Mouse (Mus musculus) kidney, adult 2 months (tissue): Measurements from ENCODE around the gene Stap2. TPM values are rescaled to one million over a fixed set of nuclear protein-coding genes. Genes with fewer than 3 reads are reported as not detected.

Experiments used
- DNase-seq: peaks from one replicate; pipeline ENCODE4 v3.0.0; 2021
- H3K27ac ChIP-seq: fragments of 200-500 bp; 2 replicates; pipeline ENCODE4 v1.5.1; 2012; ENCODE audit warnings: low read depth, low read length, control low read depth, inconsistent platforms; ENCODE audit not compliant: insufficient read depth
- H3K27me3 ChIP-seq: fragments of 200-500 bp; replicated peaks from 2 replicates; pipeline ENCODE4 v1.6.1; 2012; ENCODE audit warnings: mild to moderate bottlenecking, moderate library complexity, low read length, inconsistent platforms; ENCODE audit not compliant: control insufficient read depth, insufficient read depth
- H3K36me3 ChIP-seq: fragments of 200-500 bp; 2 replicates; pipeline ENCODE4 v1.6.1; 2012; ENCODE audit warnings: mild to moderate bottlenecking, moderate library complexity, low read length, inconsistent platforms; ENCODE audit not compliant: control insufficient read depth, insufficient read depth
- H3K4me1 ChIP-seq: fragments of 200-500 bp; 2 replicates; pipeline ENCODE4 v1.6.1; 2011; ENCODE audit warnings: low read length; ENCODE audit not compliant: control insufficient read depth, insufficient read depth
- H3K4me3 ChIP-seq: fragments of 200-500 bp; 2 replicates; pipeline ENCODE4 v1.5.1; 2011; ENCODE audit warnings: mild to moderate bottlenecking, low read depth, low read length, control low read depth; ENCODE audit not compliant: insufficient read depth
- CTCF ChIP-seq: fragments of 200-500 bp; conservative IDR thresholded peaks from 2 replicates; pipeline ENCODE4 v1.5.1; 2011; ENCODE audit warnings: low read depth, mild to moderate bottlenecking, control low read depth, low read length, moderate library complexity, mixed read lengths; ENCODE audit not compliant: insufficient read depth, insufficient read length
- POLR2A ChIP-seq: fragments of 200-500 bp; IDR thresholded peaks from one replicate; pipeline ENCODE4 v1.6.1; 2011; ENCODE audit warnings: low read depth, low read length, control low read depth
- WGBS: fragments of 180-500 bp; shearing (Covaris S2); methylation state at CpG from one replicate; pipeline ENCODE4 v1.1.7; 2018; 5-methylcytosine and 5-hydroxymethylcytosine counted together
- polyA plus RNA-seq: library from polyadenylated mRNA; depleted of rRNA; stranded (reverse); fragments of >200 nt; gene quantifications from 2 replicates; pipeline ENCODE4 v1.2.3, GENCODE M21; 2012

Gene Stap2
- polyA plus RNA-seq, 1 experiment = 20.1 TPM

DNA sequence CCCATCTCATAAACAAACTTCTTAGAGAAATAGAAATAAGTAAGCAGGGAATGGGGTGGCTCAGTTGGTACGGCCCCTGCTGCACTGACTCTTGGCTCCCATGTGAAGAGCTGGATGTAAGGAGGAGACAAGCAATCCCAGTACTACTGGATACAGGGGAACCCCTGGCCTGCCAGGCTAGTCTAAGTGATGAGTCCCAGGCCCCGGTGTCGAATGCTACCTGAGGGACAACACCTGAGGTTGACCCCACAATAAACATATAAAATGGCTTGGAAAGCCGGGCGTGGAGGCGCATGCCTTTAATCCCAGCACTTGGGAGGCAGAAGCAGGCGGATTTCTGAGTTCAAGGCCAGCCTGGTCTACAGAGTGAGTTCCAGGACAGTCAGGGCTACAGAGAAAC, 26.0 kb upstream of the Stap2 start:
- no peak for DNase-seq
- Histone ChIP-seq H3K27me3 (no peaks in the 10 kb centered on the region), H3K27ac (no peak overlapping the region), H3K4me3 (no peak overlapping the region), H3K4me1 (peaks cover 50% of the 10 kb centered on the region), H3K36me3 (no peaks in the 10 kb centered on the region)
- WGBS = 84% methylated on average over 7 of the region's 7 CpGs
- TF ChIP-seq CTCF (no peak), POLR2A (no peak)

DNA sequence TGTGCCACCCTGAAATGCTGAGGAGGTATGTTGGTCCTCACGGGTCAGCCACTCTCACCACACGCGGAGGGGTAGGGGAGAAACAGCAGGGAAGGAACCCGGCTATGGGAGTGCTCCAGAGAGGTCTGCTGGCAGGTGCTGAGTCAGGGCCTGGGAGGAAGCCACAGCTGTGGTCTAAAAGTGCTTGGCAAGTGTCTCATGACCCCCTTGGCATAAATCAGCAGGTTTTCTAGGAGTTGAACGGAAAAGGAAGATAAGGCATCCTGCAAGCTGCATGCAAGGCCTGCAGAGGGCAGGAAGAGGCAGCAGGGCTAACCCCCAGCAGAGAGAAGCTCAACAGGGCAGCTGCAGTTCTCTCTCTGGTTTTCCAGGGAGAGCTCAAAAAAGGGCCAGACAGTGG, 25.5 kb upstream of the Stap2 start:
- TF ChIP-seq CTCF = peak; percentile 29
- no peak for TF ChIP-seq POLR2A
- 15% methylated on average over 5 of the region's 5 CpGs for WGBS
- Histone ChIP-seq H3K27me3 (no peaks in the 10 kb centered on the region), H3K4me3 (no peak overlapping the region), H3K36me3 (no peaks in the 10 kb centered on the region), H3K27ac (peak overlapping the region; percentile 3; the same call in 1 of the 2 replicates), H3K4me1 (peaks cover 54% of the 10 kb centered on the region)
- DNase-seq = peak; percentile 81

DNA sequence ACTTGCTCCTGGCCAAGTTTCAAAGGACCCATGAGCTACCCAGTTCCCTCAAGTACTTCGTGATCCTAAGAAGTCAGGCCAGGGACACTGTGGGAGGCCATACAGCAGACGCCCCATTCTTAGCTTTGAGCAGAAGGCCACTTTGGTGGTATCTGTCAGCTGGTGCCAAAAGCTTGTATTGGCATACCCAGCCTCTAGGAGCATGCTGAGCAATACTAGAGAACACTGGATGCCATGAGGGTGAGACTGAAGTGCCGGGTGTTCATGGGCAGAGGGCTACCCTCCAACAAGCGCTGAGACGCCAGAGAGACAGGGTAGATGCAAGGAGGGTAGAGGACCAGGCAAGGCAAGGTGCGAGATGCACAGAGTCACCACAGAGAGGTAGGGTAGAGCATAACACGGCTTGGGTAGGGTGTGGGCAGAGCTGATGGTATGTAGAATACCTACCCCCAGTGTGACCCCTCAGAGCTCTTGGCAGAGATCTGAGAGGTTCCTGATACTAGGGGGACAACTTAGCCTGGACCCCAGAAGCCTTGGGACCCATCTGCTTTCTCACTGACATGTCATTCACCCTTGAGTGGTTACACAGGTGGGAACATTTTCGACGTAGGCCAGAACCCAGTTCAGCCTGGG, 25.0 kb upstream of the Stap2 start:
- 61% methylated on average over 9 of the region's 9 CpGs for WGBS

DNA sequence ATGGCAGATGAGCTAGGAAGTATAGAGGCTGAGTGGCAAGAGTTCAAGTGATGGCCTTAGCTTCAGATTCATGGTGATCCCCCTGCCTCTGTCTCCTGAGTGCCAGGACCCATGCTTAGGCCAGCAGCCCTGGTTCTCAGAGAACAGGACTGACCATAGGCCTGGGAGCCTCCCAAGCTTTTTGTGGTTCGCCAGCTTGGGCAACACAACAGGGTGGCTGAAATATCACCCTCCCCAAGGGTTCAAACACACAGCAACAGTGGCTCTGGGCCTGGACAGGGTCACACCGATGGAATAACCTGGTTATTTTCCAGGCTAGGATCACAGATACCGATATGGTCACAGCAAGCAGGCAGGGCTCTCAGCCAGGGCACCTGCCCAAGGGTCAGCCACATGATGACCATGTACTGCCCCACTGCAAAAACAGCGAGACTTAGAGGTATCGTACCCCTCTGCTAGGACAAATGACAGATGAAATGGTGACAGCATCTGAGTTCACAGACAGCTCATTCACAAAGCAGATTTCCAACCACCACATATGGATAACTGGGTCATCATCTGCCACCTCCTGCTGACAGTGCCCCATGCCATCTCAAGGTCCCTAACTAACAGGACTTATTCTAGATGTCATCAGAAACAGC, 22.5 kb upstream of the Stap2 start:
- DNase-seq = peak; percentile 41
- peaks cover 48% of the 10 kb centered on the region for H3K4me1 ChIP-seq

More for the DNA sequence above, 25.0 kb upstream of the Stap2 start:
- TF ChIP-seq POLR2A (no peak), CTCF (no peak)
- no peak overlapping the region for H3K4me3 ChIP-seq
- peaks cover 55% of the 10 kb centered on the region for H3K4me1 ChIP-seq
- peak overlapping the region; percentile 3; the same call in 1 of the 2 replicates for H3K27ac ChIP-seq
- no peaks in the 10 kb centered on the region for H3K36me3 ChIP-seq
- DNase-seq = no peak
- H3K27me3 ChIP-seq = no peaks in the 10 kb centered on the region

DNA sequence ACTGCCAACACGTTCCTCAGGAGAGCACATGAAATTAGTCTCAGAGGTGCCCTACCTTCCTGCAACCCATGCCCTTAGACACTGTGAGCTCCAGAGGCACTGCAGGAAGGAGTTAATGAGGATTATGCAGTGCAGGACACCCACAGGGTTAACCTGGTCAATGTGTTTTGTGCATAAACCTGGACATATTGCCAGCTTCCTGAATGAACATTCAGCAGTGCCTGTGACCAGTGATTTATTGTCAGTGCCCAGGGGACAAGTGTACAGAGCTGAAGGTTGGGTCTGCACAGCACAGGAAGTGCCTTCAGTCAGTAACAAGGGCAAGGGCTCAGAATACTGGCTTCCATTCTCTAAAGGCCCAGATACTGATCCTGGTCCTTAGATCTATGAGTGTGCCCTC, 21.5 kb upstream of the Stap2 start:
- no peak overlapping the region for H3K27ac ChIP-seq
- no peak overlapping the region for H3K4me3 ChIP-seq
- 19% methylated on average over 1 of the region's 1 CpGs for WGBS
- peak; percentile 53 for DNase-seq
- no peaks in the 10 kb centered on the region for H3K36me3 ChIP-seq
- H3K27me3 ChIP-seq = no peaks in the 10 kb centered on the region
- TF ChIP-seq CTCF = no peak
- TF ChIP-seq POLR2A = no peak
- peaks cover 44% of the 10 kb centered on the region for H3K4me1 ChIP-seq

More for the DNA sequence above, 22.5 kb upstream of the Stap2 start:
- TF ChIP-seq POLR2A (no peak), CTCF (no peak)
- 49% methylated on average over 5 of the region's 5 CpGs for WGBS
- Histone ChIP-seq H3K4me3 (no peak overlapping the region), H3K36me3 (no peaks in the 10 kb centered on the region), H3K27ac (no peak overlapping the region), H3K27me3 (no peaks in the 10 kb centered on the region)

DNA sequence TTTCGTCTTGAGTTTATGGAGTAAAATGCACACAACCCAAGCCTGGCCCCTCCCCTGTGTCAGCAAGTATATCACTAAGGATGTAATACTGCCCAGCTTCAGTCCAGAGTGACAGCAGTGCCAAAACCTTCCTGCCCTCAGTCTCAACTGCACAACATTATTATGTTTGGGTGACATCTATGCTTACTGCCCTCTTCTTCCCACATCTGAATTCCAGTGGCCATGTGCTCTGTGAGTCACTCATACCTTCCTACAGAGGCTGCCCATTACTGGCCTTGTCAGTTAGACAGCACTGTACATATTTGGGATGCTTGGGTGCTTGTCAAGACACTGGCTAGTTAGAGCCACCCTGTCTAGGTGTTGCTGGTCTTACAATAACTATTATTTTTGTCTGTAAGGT, 20.9 kb upstream of the Stap2 start:
- Histone ChIP-seq H3K27me3 (no peaks in the 10 kb centered on the region), H3K4me3 (no peak overlapping the region), H3K36me3 (no peaks in the 10 kb centered on the region), H3K27ac (no peak overlapping the region), H3K4me1 (peaks cover 44% of the 10 kb centered on the region)
- TF ChIP-seq POLR2A = no peak
- TF ChIP-seq CTCF = no peak
- no peak for DNase-seq
- WGBS = 57% methylated on average over 1 of the region's 1 CpGs

DNA sequence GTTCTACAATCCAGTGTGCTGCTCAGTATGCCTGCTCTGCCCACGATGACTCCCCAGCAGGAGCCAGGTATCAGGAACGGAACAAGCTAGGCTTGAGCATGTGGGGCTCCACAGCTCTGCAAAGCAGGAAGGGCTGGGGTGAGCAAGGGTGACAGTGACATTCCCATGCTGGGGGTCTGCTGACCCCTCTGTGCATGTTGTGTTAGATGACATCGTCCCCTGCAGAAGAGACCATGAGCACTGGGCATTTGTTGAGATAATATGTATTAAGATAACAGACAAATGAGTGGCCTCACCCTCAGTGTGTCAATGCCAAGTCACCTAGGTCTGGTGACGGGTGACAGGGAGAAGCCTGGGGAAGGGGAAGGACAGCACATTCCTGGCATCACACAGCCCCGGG, 19.5 kb upstream of the Stap2 start:
- H3K27ac ChIP-seq = no peak overlapping the region
- WGBS = 64% methylated on average over 5 of the region's 5 CpGs
- H3K4me3 ChIP-seq = no peak overlapping the region
- H3K27me3 ChIP-seq = no peaks in the 10 kb centered on the region
- no peak for DNase-seq
- H3K36me3 ChIP-seq = no peaks in the 10 kb centered on the region
- peaks cover 36% of the 10 kb centered on the region for H3K4me1 ChIP-seq
- no peak for TF ChIP-seq CTCF
- no peak for TF ChIP-seq POLR2A
